Mouse (Mus musculus): ENCODE results near the gene Rab32. TPM values are rescaled to one million over a fixed set of nuclear protein-coding genes. Genes with fewer than 3 reads are reported as not detected.

Gene Rab32
- polyA plus RNA-seq, 1 experiment from 2014 or later: 14.7 TPM

GRCm38 (mm10) chr10:10555221-10555620 lies 2.8 kb downstream of the Rab32 start:
- no peaks in the 10 kb centered on the region for H3K4me1 ChIP-seq (ENCODE audit: control insufficient read depth, insufficient read depth, low read length)
- no peaks in the 10 kb centered on the region for H3K9me3 ChIP-seq (replicated peaks; ENCODE audit: control insufficient read depth, low read length)
- H3K9ac ChIP-seq (replicated peaks; ENCODE audit: low read length): no peak overlapping the region
- ATAC-seq (replicated peaks; ENCODE audit: insufficient number of reproducible peaks, low FRiP score, low TSS enrichment, low read depth): no peak
- H3K27ac ChIP-seq (replicated peaks; ENCODE audit: low read depth, low read length): no peak overlapping the region
- no peak overlapping the region for H3K4me3 ChIP-seq (ENCODE audit: low read depth, low read length)
- H3K4me2 ChIP-seq (ENCODE audit: low read depth, low read length): no peak overlapping the region
- no peak for DNase-seq (ENCODE audit: low spot score)
- no peaks in the 10 kb centered on the region for H3K27me3 ChIP-seq (ENCODE audit: control insufficient read depth, insufficient read depth, low read length)
- H3K36me3 ChIP-seq (replicated peaks; ENCODE audit: control insufficient read depth, insufficient read depth, low read depth, low read length): no peaks in the 10 kb centered on the region
- 79% methylated on average over 5 of the region's 5 CpGs for WGBS

- Histone ChIP-seq H3K9ac (replicated peaks; ENCODE audit: low read length) (no peak overlapping the region), H3K9me3 (replicated peaks; ENCODE audit: control insufficient read depth, low read length) (no peaks in the 10 kb centered on the region), H3K27ac (replicated peaks; ENCODE audit: low read depth, low read length) (no peak overlapping the region), H3K4me2 (ENCODE audit: low read depth, low read length) (no peak overlapping the region), H3K36me3 (replicated peaks; ENCODE audit: control insufficient read depth, insufficient read depth, low read depth, low read length) (no peaks in the 10 kb centered on the region), H3K4me1 (ENCODE audit: control insufficient read depth, insufficient read depth, low read length) (no peaks in the 10 kb centered on the region), H3K27me3 (ENCODE audit: control insufficient read depth, insufficient read depth, low read length) (no peaks in the 10 kb centered on the region), H3K4me3 (ENCODE audit: low read depth, low read length) (no peak overlapping the region)
- no peak for DNase-seq (ENCODE audit: low spot score)
- WGBS: 89% methylated on average over 1 of the region's 1 CpGs
- ATAC-seq (replicated peaks; ENCODE audit: insufficient number of reproducible peaks, low FRiP score, low TSS enrichment, low read depth): no peak
Measured at GRCm38 (mm10) chr10:10550134-10550533, 7.9 kb downstream of the Rab32 start.

- WGBS: 90% methylated on average over 5 of the region's 5 CpGs
- Histone ChIP-seq H3K36me3 (replicated peaks; ENCODE audit: control insufficient read depth, insufficient read depth, low read depth, low read length) (no peaks in the 10 kb centered on the region), H3K27me3 (ENCODE audit: control insufficient read depth, insufficient read depth, low read length) (no peaks in the 10 kb centered on the region), H3K4me3 (ENCODE audit: low read depth, low read length) (no peak overlapping the region), H3K4me1 (ENCODE audit: control insufficient read depth, insufficient read depth, low read length) (no peaks in the 10 kb centered on the region), H3K9ac (replicated peaks; ENCODE audit: low read length) (no peak overlapping the region), H3K27ac (replicated peaks; ENCODE audit: low read depth, low read length) (no peak overlapping the region), H3K9me3 (replicated peaks; ENCODE audit: control insufficient read depth, low read length) (no peaks in the 10 kb centered on the region), H3K4me2 (ENCODE audit: low read depth, low read length) (no peak overlapping the region)
- DNase-seq (ENCODE audit: low spot score) (no peak), ATAC-seq (replicated peaks; ENCODE audit: insufficient number of reproducible peaks, low FRiP score, low TSS enrichment, low read depth) (no peak)
Measured at GRCm38 (mm10) chr10:10546623-10547022, 11.4 kb downstream of the Rab32 start.

GRCm38 (mm10) chr10:10544955-10545354 lies 13.1 kb downstream of the Rab32 start:
- WGBS: 88% methylated on average over 3 of the region's 3 CpGs
- no peaks in the 10 kb centered on the region for H3K36me3 ChIP-seq (replicated peaks; ENCODE audit: control insufficient read depth, insufficient read depth, low read depth, low read length)
- DNase-seq (ENCODE audit: low spot score) (no peak), ATAC-seq (replicated peaks; ENCODE audit: insufficient number of reproducible peaks, low FRiP score, low TSS enrichment, low read depth) (no peak)
- no peak overlapping the region for H3K4me2 ChIP-seq (ENCODE audit: low read depth, low read length)
- no peaks in the 10 kb centered on the region for H3K9me3 ChIP-seq (replicated peaks; ENCODE audit: control insufficient read depth, low read length)
- H3K9ac ChIP-seq (replicated peaks; ENCODE audit: low read length): no peak overlapping the region
- no peaks in the 10 kb centered on the region for H3K27me3 ChIP-seq (ENCODE audit: control insufficient read depth, insufficient read depth, low read length)
- H3K27ac ChIP-seq (replicated peaks; ENCODE audit: low read depth, low read length): no peak overlapping the region
- no peaks in the 10 kb centered on the region for H3K4me1 ChIP-seq (ENCODE audit: control insufficient read depth, insufficient read depth, low read length)
- H3K4me3 ChIP-seq (ENCODE audit: low read depth, low read length): no peak overlapping the region

Other genes starting within 250 kb of the Rab32 start
- 0.14 and 0.21 TPM in 2 replicates for gene Adgb, start 85.9 kb downstream of the Rab32 start, polyA plus RNA-seq (2014; fragmentation: Nextera tagmentation; extraction: Ambion mirVana)
- not detected in 2 replicates for gene Gm10944, start 123.1 kb upstream of the Rab32 start, polyA plus RNA-seq (2014; fragmentation: Nextera tagmentation; extraction: Ambion mirVana)

Measured in embryonic facial prominence, embryonic 11.5 days (tissue).